Mouse (Mus musculus) myocyte (in vitro differentiated cells): ENCODE measurements around the gene Gucd1.

Experiments used
- MAX ChIP-seq: IDR thresholded peaks from one replicate; pipeline ENCODE4 v1.6.1; 2011; ENCODE audit warnings: low read depth, mild to moderate bottlenecking, control low read depth
- POLR2A ChIP-seq: IDR thresholded peaks from one replicate; pipeline ENCODE4 v1.6.1; 2011; ENCODE audit warnings: low read depth, mild to moderate bottlenecking, control low read depth, moderate library complexity; ENCODE audit not compliant: insufficient read length

GRCm38 (mm10) chr10:75548486-75548885 is 30.7 kb upstream of the Gucd1 start:
- TF ChIP-seq POLR2A, result no peak
- TF ChIP-seq MAX, result no peak
